Mouse (Mus musculus): Measurements from ENCODE around the gene Macrod2. TPM values are rescaled to one million over a fixed set of nuclear protein-coding genes. Genes with fewer than 3 reads are reported as not detected.

The Macrod2 gene
- total and polyA plus RNA-seq, 2 experiments from 2014 or later = 5.5 to 17.4 TPM

GRCm38 (mm10) chr2:141844408-141845175 is 1449.5 kb downstream of the Macrod2 start:
- Histone ChIP-seq H3K9me3 (replicated peaks; ENCODE audit: control insufficient read depth, low read length) (no peaks in the 10 kb centered on the region), H3K27me3 (ENCODE audit: control insufficient read depth, insufficient read depth, low read length) (no peaks in the 10 kb centered on the region), H3K4me2 (ENCODE audit: low read depth, low read length) (no peak overlapping the region), H3K4me3 (ENCODE audit: low read depth, low read length) (no peak overlapping the region), H3K27ac (ENCODE audit: low read depth) (no peak overlapping the region), H3K36me3 (replicated peaks; ENCODE audit: control insufficient read depth, insufficient read depth, low read length) (no peaks in the 10 kb centered on the region), H3K9ac (replicated peaks; ENCODE audit: low read depth, low read length) (no peak overlapping the region), H3K4me1 (ENCODE audit: control insufficient read depth, insufficient read depth) (no peaks in the 10 kb centered on the region)
- WGBS = 62% methylated on average over 6 of the region's 6 CpGs
- TF ChIP-seq EP300 (IDR thresholded peaks at IDR 0.05; ENCODE audit: low read depth) (no peak), CTCF (IDR thresholded peaks at IDR 0.05; ENCODE audit: low read depth) (no peak)
- DNase-seq (ENCODE audit: low spot score) = no peak
- no peak for ATAC-seq (ENCODE audit: insufficient read depth, low read depth)

GRCm38 (mm10) chr2:141859220-141859619 is 1464.1 kb downstream of the Macrod2 start:
- no peak for ATAC-seq (ENCODE audit: insufficient read depth, low read depth)

GRCm38 (mm10) chr2:141861679-141862268 is 1466.7 kb downstream of the Macrod2 start:
- H3K9me3 ChIP-seq (replicated peaks; ENCODE audit: control insufficient read depth, low read length) = no peaks in the 10 kb centered on the region
- 83% methylated on average over 6 of the region's 6 CpGs for WGBS
- H3K4me1 ChIP-seq (ENCODE audit: control insufficient read depth, insufficient read depth) = no peaks in the 10 kb centered on the region

More at GRCm38 (mm10) chr2:141859220-141859619, 1464.1 kb downstream of the Macrod2 start:
- WGBS = 42% methylated on average over 2 of the region's 2 CpGs
- H3K4me2 ChIP-seq (ENCODE audit: low read depth, low read length) = no peak overlapping the region
- H3K4me1 ChIP-seq (ENCODE audit: control insufficient read depth, insufficient read depth) = no peaks in the 10 kb centered on the region
- TF ChIP-seq CTCF (IDR thresholded peaks at IDR 0.05; ENCODE audit: low read depth) = no peak
- no peak for TF ChIP-seq EP300 (IDR thresholded peaks at IDR 0.05; ENCODE audit: low read depth)
- H3K4me3 ChIP-seq (ENCODE audit: low read depth, low read length) = no peak overlapping the region
- no peaks in the 10 kb centered on the region for H3K36me3 ChIP-seq (replicated peaks; ENCODE audit: control insufficient read depth, insufficient read depth, low read length)
- H3K9ac ChIP-seq (replicated peaks; ENCODE audit: low read depth, low read length) = no peak overlapping the region
- no peaks in the 10 kb centered on the region for H3K27me3 ChIP-seq (ENCODE audit: control insufficient read depth, insufficient read depth, low read length)
- no peak for DNase-seq (ENCODE audit: low spot score)
- H3K9me3 ChIP-seq (replicated peaks; ENCODE audit: control insufficient read depth, low read length) = no peaks in the 10 kb centered on the region
- H3K27ac ChIP-seq (ENCODE audit: low read depth) = no peak overlapping the region

GRCm38 (mm10) chr2:141862531-141863265 is 1467.6 kb downstream of the Macrod2 start:
- no peak for DNase-seq (ENCODE audit: low spot score)

More at GRCm38 (mm10) chr2:141861679-141862268, 1466.7 kb downstream of the Macrod2 start:
- Histone ChIP-seq H3K4me2 (ENCODE audit: low read depth, low read length) (no peak overlapping the region), H3K9ac (replicated peaks; ENCODE audit: low read depth, low read length) (no peak overlapping the region), H3K27ac (ENCODE audit: low read depth) (no peak overlapping the region), H3K4me3 (ENCODE audit: low read depth, low read length) (no peak overlapping the region), H3K27me3 (ENCODE audit: control insufficient read depth, insufficient read depth, low read length) (no peaks in the 10 kb centered on the region), H3K36me3 (replicated peaks; ENCODE audit: control insufficient read depth, insufficient read depth, low read length) (no peaks in the 10 kb centered on the region)
- ATAC-seq (ENCODE audit: insufficient read depth, low read depth) (no peak), DNase-seq (ENCODE audit: low spot score) (no peak)
- TF ChIP-seq EP300 (IDR thresholded peaks at IDR 0.05; ENCODE audit: low read depth) (no peak), CTCF (IDR thresholded peaks at IDR 0.05; ENCODE audit: low read depth) (no peak)

GRCm38 (mm10) chr2:141863628-141864165 is 1468.6 kb downstream of the Macrod2 start:
- no peak overlapping the region for H3K4me3 ChIP-seq (ENCODE audit: low read depth, low read length)
- H3K27me3 ChIP-seq (ENCODE audit: control insufficient read depth, insufficient read depth, low read length) = no peaks in the 10 kb centered on the region
- no peak for ATAC-seq (ENCODE audit: insufficient read depth, low read depth)
- H3K4me2 ChIP-seq (ENCODE audit: low read depth, low read length) = no peak overlapping the region
- no peaks in the 10 kb centered on the region for H3K36me3 ChIP-seq (replicated peaks; ENCODE audit: control insufficient read depth, insufficient read depth, low read length)
- H3K9ac ChIP-seq (replicated peaks; ENCODE audit: low read depth, low read length) = no peak overlapping the region
- H3K27ac ChIP-seq (ENCODE audit: low read depth) = no peak overlapping the region
- TF ChIP-seq CTCF (IDR thresholded peaks at IDR 0.05; ENCODE audit: low read depth) (no peak), EP300 (IDR thresholded peaks at IDR 0.05; ENCODE audit: low read depth) (no peak)
- no peaks in the 10 kb centered on the region for H3K9me3 ChIP-seq (replicated peaks; ENCODE audit: control insufficient read depth, low read length)
- WGBS = 82% methylated on average over 2 of the region's 2 CpGs
- no peaks in the 10 kb centered on the region for H3K4me1 ChIP-seq (ENCODE audit: control insufficient read depth, insufficient read depth)
- DNase-seq (ENCODE audit: low spot score) = no peak

More at GRCm38 (mm10) chr2:141862531-141863265, 1467.6 kb downstream of the Macrod2 start:
- Histone ChIP-seq H3K27ac (ENCODE audit: low read depth) (no peak overlapping the region), H3K4me1 (ENCODE audit: control insufficient read depth, insufficient read depth) (no peaks in the 10 kb centered on the region), H3K36me3 (replicated peaks; ENCODE audit: control insufficient read depth, insufficient read depth, low read length) (no peaks in the 10 kb centered on the region), H3K4me3 (ENCODE audit: low read depth, low read length) (no peak overlapping the region), H3K9me3 (replicated peaks; ENCODE audit: control insufficient read depth, low read length) (no peaks in the 10 kb centered on the region), H3K27me3 (ENCODE audit: control insufficient read depth, insufficient read depth, low read length) (no peaks in the 10 kb centered on the region), H3K9ac (replicated peaks; ENCODE audit: low read depth, low read length) (no peak overlapping the region), H3K4me2 (ENCODE audit: low read depth, low read length) (no peak overlapping the region)
- 67% methylated on average over 9 of the region's 9 CpGs for WGBS
- ATAC-seq (ENCODE audit: insufficient read depth, low read depth) = no peak
- TF ChIP-seq EP300 (IDR thresholded peaks at IDR 0.05; ENCODE audit: low read depth) (no peak), CTCF (IDR thresholded peaks at IDR 0.05; ENCODE audit: low read depth) (no peak)
